In the genomic region with DNA sequence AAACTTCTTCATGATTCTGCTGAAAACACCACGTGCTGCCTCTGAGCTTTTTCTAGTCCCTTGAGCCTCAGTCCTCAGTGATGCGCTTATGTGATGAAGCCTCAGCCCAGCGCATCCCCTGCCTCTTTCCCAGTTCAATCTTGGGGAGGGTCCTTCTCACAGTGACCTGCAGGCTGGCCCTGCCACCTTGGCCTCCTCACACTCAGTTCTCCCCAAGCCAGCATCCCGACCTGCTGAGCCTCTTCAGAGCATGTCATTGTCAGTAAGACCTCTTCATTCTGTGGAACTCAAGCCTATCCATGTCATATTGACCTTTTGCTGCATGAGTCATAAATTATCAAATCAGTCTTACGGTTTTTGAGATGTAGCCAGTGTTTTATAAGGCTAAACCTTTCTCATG, we compare ENCODE assay signal across 28 mouse cellular contexts.
"Had no signal": no experiment of that assay in that cellular context is flagged by ENCODE, and none has a peak within 500 bp of the region (broad histone marks: within the 10 kb centered on the region; RNA-seq: fewer than 3 reads in every experiment).

No protein-coding gene starts in this region.

- DNase-seq: cerebellum, adult 2 months; cerebellum, adult 8-10 months; cerebellum, adult 9-10 months; cerebellum, adult 9-11 months; cerebellum, postnatal 10 days; cerebellum, postnatal 14 days; cerebellum, postnatal 25 days; cerebellum, postnatal 36 days; embryo, embryonic 11 days; forebrain, postnatal 0 days; gastrocnemius, adult 2 months; gastrocnemius, postnatal 10 days; gastrocnemius, postnatal 14 days; gastrocnemius, postnatal 25 days; gastrocnemius, postnatal 36 days; heart, adult 18-20 months; heart, adult 2 months had no signal

- H3K9me3 ChIP-seq: embryonic facial prominence, embryonic 10.5 days; embryonic facial prominence, embryonic 12.5 days; embryonic facial prominence, embryonic 13.5 days; embryonic facial prominence, embryonic 15.5 days; forebrain, embryonic 10.5 days; forebrain, embryonic 12.5 days; forebrain, embryonic 13.5 days; forebrain, embryonic 15.5 days had no signal

- H3K27me3 ChIP-seq: embryonic facial prominence, embryonic 12.5 days; embryonic facial prominence, embryonic 13.5 days; embryonic facial prominence, embryonic 15.5 days; forebrain, embryonic 12.5 days; forebrain, embryonic 13.5 days; forebrain, embryonic 15.5 days had no signal

- H3K4me1 ChIP-seq: embryonic facial prominence, embryonic 10.5 days; embryonic facial prominence, embryonic 12.5 days; embryonic facial prominence, embryonic 13.5 days; embryonic facial prominence, embryonic 15.5 days; forebrain, embryonic 10.5 days; forebrain, embryonic 12.5 days; forebrain, embryonic 13.5 days; forebrain, embryonic 15.5 days had no signal

- H3K4me3 ChIP-seq: embryonic facial prominence, embryonic 10.5 days; embryonic facial prominence, embryonic 12.5 days; embryonic facial prominence, embryonic 13.5 days; embryonic facial prominence, embryonic 15.5 days; erythroblast, embryonic 14.5 days; forebrain, embryonic 10.5 days; forebrain, embryonic 12.5 days; forebrain, embryonic 13.5 days; forebrain, embryonic 15.5 days; gastrocnemius, adult 2 months; heart, adult 2 months had no signal

- H3K27ac ChIP-seq: embryonic facial prominence, embryonic 10.5 days; embryonic facial prominence, embryonic 12.5 days; embryonic facial prominence, embryonic 13.5 days; embryonic facial prominence, embryonic 15.5 days; forebrain, embryonic 10.5 days; forebrain, embryonic 12.5 days; forebrain, embryonic 13.5 days; forebrain, embryonic 15.5 days; gastrocnemius, adult 2 months; heart, adult 2 months had no signal

- H3K4me2 ChIP-seq: embryonic facial prominence, embryonic 12.5 days; embryonic facial prominence, embryonic 13.5 days; embryonic facial prominence, embryonic 15.5 days; forebrain, embryonic 12.5 days; forebrain, embryonic 13.5 days; forebrain, embryonic 15.5 days had no signal

- ATAC-seq: forebrain, embryonic 13.5 days; forebrain, embryonic 14.5 days; forebrain, embryonic 15.5 days; forebrain, embryonic 16.5 days; forebrain, postnatal 0 days had no signal

- H3K9ac ChIP-seq: embryonic facial prominence, embryonic 12.5 days; embryonic facial prominence, embryonic 13.5 days; embryonic facial prominence, embryonic 15.5 days; forebrain, embryonic 12.5 days; forebrain, embryonic 13.5 days; forebrain, embryonic 15.5 days; forebrain, postnatal 0 days had no signal

- H3K36me3 ChIP-seq: embryonic facial prominence, embryonic 10.5 days; embryonic facial prominence, embryonic 12.5 days; embryonic facial prominence, embryonic 13.5 days; embryonic facial prominence, embryonic 15.5 days; forebrain, embryonic 10.5 days; forebrain, embryonic 12.5 days; forebrain, embryonic 15.5 days had no signal
